Mouse (Mus musculus) embryonic facial prominence, embryonic 10.5 days (tissue): ENCODE measurements around the gene Zfp57. TPM values are rescaled to one million over a fixed set of nuclear protein-coding genes. Genes with fewer than 3 reads are reported as not detected.

Source experiments
- DNase-seq: peaks from one replicate; pipeline ENCODE4 v3.0.0-alpha.2; 2017; ENCODE audit warnings: low spot score
- H3K27ac ChIP-seq: fragments of 300-500 bp; sonication (generic); replicated peaks from 2 replicates; pipeline ENCODE4 v1.5.1; 2016; ENCODE audit warnings: mild to moderate bottlenecking
- H3K27me3 ChIP-seq: fragments of 300-500 bp; sonication (generic); replicated peaks from 2 replicates; pipeline ENCODE4 v1.6.1; 2016; ENCODE audit warnings: low read depth, mild to moderate bottlenecking; ENCODE audit not compliant: poor library complexity, severe bottlenecking
- H3K36me3 ChIP-seq: fragments of 300-500 bp; sonication (generic); replicated peaks from 2 replicates; pipeline ENCODE4 v1.6.1; 2016; ENCODE audit warnings: mild to moderate bottlenecking, moderate library complexity
- H3K4me1 ChIP-seq: fragments of 300-500 bp; sonication (generic); 2 replicates; pipeline ENCODE4 v1.6.1; 2016
- H3K4me3 ChIP-seq: fragments of 300-500 bp; sonication (generic); 2 replicates; pipeline ENCODE4 v1.5.1; 2016; ENCODE audit warnings: mild to moderate bottlenecking, moderate library complexity
- H3K9me3 ChIP-seq: fragments of 300-500 bp; sonication (generic); 2 replicates; pipeline ENCODE4 v1.6.1; 2016; ENCODE audit warnings: mild to moderate bottlenecking
- WGBS: fragments of 180-500 bp; shearing (Covaris S2); methylation state at CpG from one replicate; pipeline ENCODE4 v1.1.7; 2016; 5-methylcytosine and 5-hydroxymethylcytosine counted together
- polyA plus RNA-seq: library from polyadenylated mRNA; unstranded; fragments of >200 nt; fragmentation: Nextera tagmentation; extraction: Ambion mirVana; gene quantifications from 2 replicates; pipeline ENCODE4 v1.2.1, GENCODE M21; 2016

Gene Zfp57
- polyA plus RNA-seq, 1 experiment from 2014 or later, result 106 TPM

GRCm38 (mm10) chr17:37050399-37050798 is 49.4 kb downstream of the Zfp57 start:
- WGBS, result 2% methylated on average over 22 of the region's 22 CpGs
- peaks cover 51% of the 10 kb centered on the region for H3K4me1 ChIP-seq
- peak; percentile 90 for DNase-seq
- H3K4me3 ChIP-seq, result peak overlapping the region; percentile 80
- peaks cover 33% of the 10 kb centered on the region for H3K27me3 ChIP-seq
- no peaks in the 10 kb centered on the region for H3K9me3 ChIP-seq
- H3K27ac ChIP-seq, result peak overlapping the region; percentile 86
- peaks cover 28% of the 10 kb centered on the region for H3K36me3 ChIP-seq

GRCm38 (mm10) chr17:37050876-37051275 is 49.9 kb downstream of the Zfp57 start:
- DNase-seq, result no peak
- WGBS, result under 1% methylated on average over 27 of the region's 27 CpGs
- Histone ChIP-seq H3K27me3 (peaks cover 33% of the 10 kb centered on the region), H3K36me3 (peaks cover 33% of the 10 kb centered on the region), H3K27ac (peak overlapping the region; percentile 86), H3K4me1 (peaks cover 48% of the 10 kb centered on the region), H3K4me3 (peak overlapping the region; percentile 80), H3K9me3 (no peaks in the 10 kb centered on the region)

GRCm38 (mm10) chr17:37051745-37052144 is 50.8 kb downstream of the Zfp57 start:
- 51% methylated on average over 4 of the region's 4 CpGs for WGBS
- no peak for DNase-seq
- peaks cover 33% of the 10 kb centered on the region for H3K27me3 ChIP-seq
- H3K4me1 ChIP-seq, result peaks cover 44% of the 10 kb centered on the region
- H3K27ac ChIP-seq, result no peak overlapping the region
- peaks cover 41% of the 10 kb centered on the region for H3K36me3 ChIP-seq
- H3K9me3 ChIP-seq, result no peaks in the 10 kb centered on the region
- H3K4me3 ChIP-seq, result no peak overlapping the region

GRCm38 (mm10) chr17:37056957-37057356 is 56.0 kb downstream of the Zfp57 start:
- no peaks in the 10 kb centered on the region for H3K9me3 ChIP-seq

More at GRCm38 (mm10) chr17:37056957-37057356, 56.0 kb downstream of the Zfp57 start:
- H3K27me3 ChIP-seq, result no peaks in the 10 kb centered on the region
- no peak for DNase-seq
- H3K4me1 ChIP-seq, result no peaks in the 10 kb centered on the region
- H3K36me3 ChIP-seq, result peaks cover 92% of the 10 kb centered on the region
- WGBS, result 89% methylated on average over 6 of the region's 6 CpGs
- H3K27ac ChIP-seq, result no peak overlapping the region
- H3K4me3 ChIP-seq, result no peak overlapping the region

Other genes with a start within 250 kb of the Zfp57 start
- not detected in 2 replicates for gene H2-M10.5, start 228.3 kb upstream of the Zfp57 start, polyA plus RNA-seq
- gene H2-M10.6, start 189.0 kb upstream of the Zfp57 start, polyA plus RNA-seq, result not detected in 2 replicates
- gene Trim26, start 164.0 kb upstream of the Zfp57 start, polyA plus RNA-seq, result 42.1 and 45.6 TPM in 2 replicates
- 0.21 and 0.36 TPM in 2 replicates for gene Trim15, start 134.0 kb upstream of the Zfp57 start, polyA plus RNA-seq
- gene Trim10, start 131.6 kb upstream of the Zfp57 start, polyA plus RNA-seq, result 5.8 and 6.0 TPM in 2 replicates
- not detected in 2 replicates for gene Trim40, start 111.0 kb upstream of the Zfp57 start, polyA plus RNA-seq
- not detected in 2 replicates for gene Trim31, start 103.0 kb upstream of the Zfp57 start, polyA plus RNA-seq
- not detected in 2 replicates for gene Rnf39, start 58.2 kb upstream of the Zfp57 start, polyA plus RNA-seq
- gene Ppp1r11, start 49.4 kb upstream of the Zfp57 start, polyA plus RNA-seq, result 151 and 153 TPM in 2 replicates
- gene Znrd1, start 42.6 kb upstream of the Zfp57 start, polyA plus RNA-seq, result 95.1 and 100 TPM in 2 replicates
- 7.2 and 9.7 TPM in 2 replicates for gene Znrd1as, start 42.6 kb upstream of the Zfp57 start, polyA plus RNA-seq
- gene 2410137M14Rik, start 19.9 kb upstream of the Zfp57 start, polyA plus RNA-seq, result not detected in 2 replicates
- gene H2-M5, start 11.6 kb upstream of the Zfp57 start, polyA plus RNA-seq, result 0.52 and 0.87 TPM in 2 replicates
- gene Mog, start 22.2 kb downstream of the Zfp57 start, polyA plus RNA-seq, result 0.18 and 0.31 TPM in 2 replicates
- gene Gabbr1, start 44.8 kb downstream of the Zfp57 start, polyA plus RNA-seq, result 7.0 and 9.4 TPM in 2 replicates
- gene Olfr90, start 87.3 kb downstream of the Zfp57 start, polyA plus RNA-seq, result 0.19 TPM in 1 of 2 replicates, not detected in the other
- gene Olfr91, start 97.1 kb downstream of the Zfp57 start, polyA plus RNA-seq, result not detected in 2 replicates
- not detected in 2 replicates for gene Olfr92, start 118.9 kb downstream of the Zfp57 start, polyA plus RNA-seq
- gene Olfr93, start 160.3 kb downstream of the Zfp57 start, polyA plus RNA-seq, result not detected in 2 replicates
- not detected in 2 replicates for gene Ubd, start 192.7 kb downstream of the Zfp57 start, polyA plus RNA-seq
- gene Olfr94, start 199.8 kb downstream of the Zfp57 start, polyA plus RNA-seq, result not detected in 2 replicates
- not detected in 2 replicates for gene Olfr95, start 212.0 kb downstream of the Zfp57 start, polyA plus RNA-seq
- not detected in 2 replicates for gene Olfr96, start 219.0 kb downstream of the Zfp57 start, polyA plus RNA-seq
- not detected in 2 replicates for gene Olfr97, start 236.2 kb downstream of the Zfp57 start, polyA plus RNA-seq